Mouse (Mus musculus): ENCODE data around the gene Mlh3.

GRCm38 (mm10) chr12:85271843-85272206 is 1.4 kb upstream of the Mlh3 start:
- TF ChIP-seq CTCF (IDR thresholded peaks at IDR 0.05; ENCODE audit: borderline replicate concordance, control insufficient read depth, extremely low read depth, insufficient read depth, low read length, poor library complexity), result no peak
- TF ChIP-seq POLR2A (IDR thresholded peaks at IDR 0.05; ENCODE audit: control insufficient read depth, extremely low read depth, insufficient read depth, low read length, poor library complexity), result no peak

Data from thymus, adult 2 months (tissue).